Mouse (Mus musculus) kidney, adult 2 months (tissue): ENCODE data around the gene Gm49721. TPM values are rescaled to one million over a fixed set of nuclear protein-coding genes. Genes with fewer than 3 reads are reported as not detected.
A peak's percentile ranks its signal among the peaks of the same experiment; 100 is the strongest.
"Not testable (repeated sequence)": the region's sequence is repeated elsewhere in the genome, so short reads cannot be mapped to it uniquely, and the experiment has no call there.

Source experiments
- DNase-seq: peaks from one replicate; pipeline ENCODE4 v3.0.0; 2021
- H3K27ac ChIP-seq: fragments of 200-500 bp; 2 replicates; pipeline ENCODE4 v1.5.1; 2012; ENCODE audit warnings: low read depth, low read length, control low read depth, inconsistent platforms; ENCODE audit not compliant: insufficient read depth
- H3K27me3 ChIP-seq: fragments of 200-500 bp; replicated peaks from 2 replicates; pipeline ENCODE4 v1.6.1; 2012; ENCODE audit warnings: mild to moderate bottlenecking, moderate library complexity, low read length, inconsistent platforms; ENCODE audit not compliant: control insufficient read depth, insufficient read depth
- H3K36me3 ChIP-seq: fragments of 200-500 bp; 2 replicates; pipeline ENCODE4 v1.6.1; 2012; ENCODE audit warnings: mild to moderate bottlenecking, moderate library complexity, low read length, inconsistent platforms; ENCODE audit not compliant: control insufficient read depth, insufficient read depth
- H3K4me1 ChIP-seq: fragments of 200-500 bp; 2 replicates; pipeline ENCODE4 v1.6.1; 2011; ENCODE audit warnings: low read length; ENCODE audit not compliant: control insufficient read depth, insufficient read depth
- H3K4me3 ChIP-seq: fragments of 200-500 bp; 2 replicates; pipeline ENCODE4 v1.5.1; 2011; ENCODE audit warnings: mild to moderate bottlenecking, low read depth, low read length, control low read depth; ENCODE audit not compliant: insufficient read depth
- WGBS: fragments of 180-500 bp; shearing (Covaris S2); methylation state at CpG from one replicate; pipeline ENCODE4 v1.1.7; 2018; 5-methylcytosine and 5-hydroxymethylcytosine counted together
- polyA plus RNA-seq: library from polyadenylated mRNA; depleted of rRNA; stranded (reverse); fragments of >200 nt; gene quantifications from 2 replicates; pipeline ENCODE4 v1.2.3, GENCODE M21; 2012; rRNA removed

Gm49721 gene
- polyA plus RNA-seq: 1.8 and 4.4 TPM in 2 replicates

- peak; percentile 84 for DNase-seq
- 2% methylated on average over 61 of the region's 68 CpGs for WGBS
- Histone ChIP-seq H3K4me3 (peak within 1 kb of the TSS; percentile 72), H3K27ac (peak within 1 kb of the TSS; percentile 84)
- H3K27me3 ChIP-seq, H3K4me1 ChIP-seq, H3K36me3 ChIP-seq: not testable (repeated sequence)
These were observed at the start of gene Gm49721 for GRCm38 (mm10) chr17:6978287-6979248. TSS of gene Gm49721 (plus strand) at chr17:6978904.

- WGBS: 95% methylated on average over 7 of the region's 7 CpGs
- H3K27me3 ChIP-seq, H3K27ac ChIP-seq, H3K4me3 ChIP-seq, H3K36me3 ChIP-seq, H3K4me1 ChIP-seq, DNase-seq: not testable (repeated sequence)
These were observed 47.1 kb upstream of the Gm49721 start for GRCm38 (mm10) chr17:6931625-6932024.

- H3K36me3 ChIP-seq, H3K27me3 ChIP-seq, H3K4me3 ChIP-seq, DNase-seq, H3K4me1 ChIP-seq, H3K27ac ChIP-seq: not testable (repeated sequence)
- WGBS: no CpG with 5 or more reads among the region's 4 CpGs
These were observed 36.1 kb upstream of the Gm49721 start for GRCm38 (mm10) chr17:6942560-6942959.

GRCm38 (mm10) chr17:6947637-6947983 is 31.1 kb upstream of the Gm49721 start:
- DNase-seq, H3K27ac ChIP-seq, H3K4me1 ChIP-seq, H3K36me3 ChIP-seq, H3K27me3 ChIP-seq: not testable (repeated sequence)
- no CpG with 5 or more reads among the region's 8 CpGs for WGBS
- H3K4me3 ChIP-seq: peak overlapping the region; percentile 94

GRCm38 (mm10) chr17:6947984-6948768 is 30.5 kb upstream of the Gm49721 start, which contains the start of gene Rsph3b:
TSS of gene Rsph3b (minus strand) at chr17:6948682.
- H3K4me3 ChIP-seq: peak within 1 kb of the TSS; percentile 94
- not testable (repeated sequence) for H3K27me3 ChIP-seq, H3K36me3 ChIP-seq, H3K4me1 ChIP-seq
- DNase-seq: peak; percentile 93
- WGBS: under 1% methylated on average over 73 of the region's 73 CpGs
- peak within 1 kb of the TSS; percentile 81 for H3K27ac ChIP-seq

GRCm38 (mm10) chr17:6948769-6949228 is 29.9 kb upstream of the Gm49721 start:
- peak overlapping the region; percentile 94 for H3K4me3 ChIP-seq
- 2% methylated on average over 9 of the region's 9 CpGs for WGBS
- H3K27ac ChIP-seq: peak overlapping the region; percentile 81
- not testable (repeated sequence) for H3K36me3 ChIP-seq, DNase-seq, H3K27me3 ChIP-seq, H3K4me1 ChIP-seq

- H3K4me1 ChIP-seq, H3K36me3 ChIP-seq, H3K27me3 ChIP-seq, H3K4me3 ChIP-seq: not testable (repeated sequence)
- 35% methylated on average over 7 of the region's 8 CpGs for WGBS
- peak; percentile 33 for DNase-seq
- peak overlapping the region; percentile 27; the same call in 1 of the 2 replicates for H3K27ac ChIP-seq
These were observed 19.8 kb upstream of the Gm49721 start for GRCm38 (mm10) chr17:6958881-6959280.

GRCm38 (mm10) chr17:6959543-6960259 is 19.0 kb upstream of the Gm49721 start:
- not testable (repeated sequence) for H3K27me3 ChIP-seq, H3K4me1 ChIP-seq, H3K36me3 ChIP-seq, H3K27ac ChIP-seq, H3K4me3 ChIP-seq
- 31% methylated on average over 5 of the region's 6 CpGs for WGBS
- peak; percentile 81 for DNase-seq

GRCm38 (mm10) chr17:6960349-6960748 is 18.4 kb upstream of the Gm49721 start:
- not testable (repeated sequence) for H3K27me3 ChIP-seq, H3K36me3 ChIP-seq, H3K4me1 ChIP-seq, DNase-seq
- peak overlapping the region; percentile 14; the same call in 1 of the 2 replicates for H3K4me3 ChIP-seq
- under 1% methylated on average over 12 of the region's 12 CpGs for WGBS
- peak overlapping the region; percentile 31; the same call in 1 of the 2 replicates for H3K27ac ChIP-seq

GRCm38 (mm10) chr17:6960776-6961175 is 17.9 kb upstream of the Gm49721 start, which contains the start of gene Tagap1:
TSS of gene Tagap1 (minus strand) at chr17:6961156.
- H3K4me1 ChIP-seq, H3K27me3 ChIP-seq, H3K36me3 ChIP-seq: not testable (repeated sequence)
- H3K27ac ChIP-seq: peak within 1 kb of the TSS; percentile 82
- peak within 1 kb of the TSS; percentile 74 for H3K4me3 ChIP-seq
- WGBS: under 1% methylated on average over 45 of the region's 51 CpGs
- peak; percentile 55 for DNase-seq
